Mouse (Mus musculus): ENCODE results near the gene Slc35e3. TPM values are rescaled to one million over a fixed set of nuclear protein-coding genes. Genes with fewer than 3 reads are reported as not detected.
A peak's percentile ranks its signal among the peaks of the same experiment; 100 is the strongest.
"Not testable (repeated sequence)": the region's sequence is repeated elsewhere in the genome, so short reads cannot be mapped to it uniquely, and the experiment has no call there.

Slc35e3 gene
- polyA plus RNA-seq, 1 experiment from 2014 or later, result 34.4 TPM

- Histone ChIP-seq H3K9ac (no peak overlapping the region), H3K4me1 (peaks cover 25% of the 10 kb centered on the region), H3K27me3 (replicated peaks) (no peaks in the 10 kb centered on the region), H3K4me3 (peak overlapping the region; percentile 99), H3K9me3 (no peaks in the 10 kb centered on the region), H3K4me2 (peak overlapping the region; percentile 61), H3K27ac (no peak overlapping the region), H3K36me3 (replicated peaks) (peaks cover 23% of the 10 kb centered on the region; the same call in 1 of the 2 replicates)
- no peak for ATAC-seq (replicated peaks)
- 86% methylated on average over 9 of the region's 9 CpGs for WGBS
These were observed 37.3 kb downstream of the Slc35e3 start for GRCm38 (mm10) chr10:117708856-117709255.

- Histone ChIP-seq H3K27ac (no peak overlapping the region), H3K9me3 (no peaks in the 10 kb centered on the region), H3K36me3 (replicated peaks) (peaks cover 26% of the 10 kb centered on the region), H3K9ac (no peak overlapping the region), H3K27me3 (replicated peaks) (no peaks in the 10 kb centered on the region), H3K4me1 (peaks cover 25% of the 10 kb centered on the region), H3K4me3 (no peak overlapping the region; the same call in 1 of the 2 replicates), H3K4me2 (no peak overlapping the region)
- no peak for ATAC-seq (replicated peaks)
- 93% methylated on average over 2 of the region's 2 CpGs for WGBS
These were observed 37.8 kb downstream of the Slc35e3 start for GRCm38 (mm10) chr10:117708376-117708775.

GRCm38 (mm10) chr10:117707114-117707838, 38.9 kb downstream of the Slc35e3 start:
- ATAC-seq (replicated peaks), result no peak
- no peaks in the 10 kb centered on the region for H3K27me3 ChIP-seq (replicated peaks)
- no peak overlapping the region for H3K4me2 ChIP-seq
- WGBS, result 94% methylated on average over 2 of the region's 2 CpGs
- no peak overlapping the region for H3K9ac ChIP-seq
- peaks cover 25% of the 10 kb centered on the region for H3K4me1 ChIP-seq
- peaks cover 32% of the 10 kb centered on the region for H3K36me3 ChIP-seq (replicated peaks)
- no peaks in the 10 kb centered on the region for H3K9me3 ChIP-seq
- no peak overlapping the region for H3K27ac ChIP-seq
- H3K4me3 ChIP-seq, result no peak overlapping the region

GRCm38 (mm10) chr10:117706440-117706839, 39.7 kb downstream of the Slc35e3 start:
- peaks cover 39% of the 10 kb centered on the region for H3K36me3 ChIP-seq (replicated peaks)
- no peak for ATAC-seq (replicated peaks)

GRCm38 (mm10) chr10:117705806-117706205, 40.4 kb downstream of the Slc35e3 start:
- Histone ChIP-seq H3K36me3 (replicated peaks) (peaks cover 42% of the 10 kb centered on the region), H3K9me3 (no peaks in the 10 kb centered on the region), H3K4me1 (peaks cover 19% of the 10 kb centered on the region), H3K4me3 (no peak overlapping the region), H3K27ac (no peak overlapping the region), H3K9ac (no peak overlapping the region), H3K27me3 (replicated peaks) (no peaks in the 10 kb centered on the region), H3K4me2 (no peak overlapping the region)
- ATAC-seq (replicated peaks), result no peak

More at GRCm38 (mm10) chr10:117706440-117706839, 39.7 kb downstream of the Slc35e3 start:
- Histone ChIP-seq H3K27ac (no peak overlapping the region), H3K4me2 (no peak overlapping the region), H3K4me3 (no peak overlapping the region), H3K9ac (no peak overlapping the region), H3K9me3 (no peaks in the 10 kb centered on the region), H3K27me3 (replicated peaks) (no peaks in the 10 kb centered on the region), H3K4me1 (peaks cover 24% of the 10 kb centered on the region)
- WGBS, result 82% methylated on average over 6 of the region's 6 CpGs

GRCm38 (mm10) chr10:117704964-117705335, 41.2 kb downstream of the Slc35e3 start:
- no peak overlapping the region for H3K4me2 ChIP-seq
- no peak for ATAC-seq (replicated peaks)
- peaks cover 49% of the 10 kb centered on the region for H3K36me3 ChIP-seq (replicated peaks)
- H3K27me3 ChIP-seq (replicated peaks), result no peaks in the 10 kb centered on the region
- 96% methylated on average over 6 of the region's 6 CpGs for WGBS
- H3K9ac ChIP-seq, result no peak overlapping the region
- no peak overlapping the region for H3K4me3 ChIP-seq
- H3K27ac ChIP-seq, result no peak overlapping the region
- H3K4me1 ChIP-seq, result peaks cover 19% of the 10 kb centered on the region
- no peaks in the 10 kb centered on the region for H3K9me3 ChIP-seq

GRCm38 (mm10) chr10:117704314-117704963, 41.7 kb downstream of the Slc35e3 start:
- not testable (repeated sequence) for H3K27ac ChIP-seq; H3K27me3 ChIP-seq (replicated peaks); H3K9me3 ChIP-seq; H3K4me3 ChIP-seq; ATAC-seq (replicated peaks); H3K9ac ChIP-seq; H3K4me2 ChIP-seq
- Histone ChIP-seq H3K4me1 (peaks cover 18% of the 10 kb centered on the region), H3K36me3 (replicated peaks) (peaks cover 54% of the 10 kb centered on the region)
- 99% methylated on average over 6 of the region's 6 CpGs for WGBS

- H3K27me3 ChIP-seq (replicated peaks), result no peaks in the 10 kb centered on the region
- WGBS, result 92% methylated on average over 3 of the region's 3 CpGs
- no peak overlapping the region for H3K9ac ChIP-seq
- peaks cover 62% of the 10 kb centered on the region for H3K36me3 ChIP-seq (replicated peaks)
- no peak overlapping the region for H3K4me3 ChIP-seq
- H3K9me3 ChIP-seq, result no peaks in the 10 kb centered on the region
- ATAC-seq (replicated peaks), result no peak
- H3K27ac ChIP-seq, result no peak overlapping the region
- no peak overlapping the region for H3K4me2 ChIP-seq
- peaks cover 9% of the 10 kb centered on the region for H3K4me1 ChIP-seq
These were observed 42.7 kb downstream of the Slc35e3 start for GRCm38 (mm10) chr10:117703506-117703905.

GRCm38 (mm10) chr10:117702024-117702833, 43.9 kb downstream of the Slc35e3 start:
- Histone ChIP-seq H3K4me1 (peaks cover 9% of the 10 kb centered on the region), H3K9me3 (no peaks in the 10 kb centered on the region), H3K27ac (no peak overlapping the region), H3K4me2 (no peak overlapping the region), H3K27me3 (replicated peaks) (no peaks in the 10 kb centered on the region), H3K4me3 (no peak overlapping the region), H3K9ac (no peak overlapping the region), H3K36me3 (replicated peaks) (peaks cover 67% of the 10 kb centered on the region)
- no peak for ATAC-seq (replicated peaks)
- 94% methylated on average over 6 of the region's 6 CpGs for WGBS

- Histone ChIP-seq H3K9ac (no peak overlapping the region), H3K9me3 (no peaks in the 10 kb centered on the region), H3K27ac (no peak overlapping the region), H3K4me2 (no peak overlapping the region), H3K27me3 (replicated peaks) (no peaks in the 10 kb centered on the region), H3K4me3 (no peak overlapping the region), H3K4me1 (peaks cover 1% of the 10 kb centered on the region), H3K36me3 (replicated peaks) (peaks cover 69% of the 10 kb centered on the region)
- ATAC-seq (replicated peaks), result no peak
- WGBS, result 97% methylated on average over 6 of the region's 6 CpGs
These were observed 44.9 kb downstream of the Slc35e3 start for GRCm38 (mm10) chr10:117701034-117701829.

- no peaks in the 10 kb centered on the region for H3K9me3 ChIP-seq
- H3K27me3 ChIP-seq (replicated peaks), result no peaks in the 10 kb centered on the region
- no peak overlapping the region for H3K27ac ChIP-seq
- H3K36me3 ChIP-seq (replicated peaks), result peaks cover 76% of the 10 kb centered on the region
- ATAC-seq (replicated peaks), result no peak
- no peaks in the 10 kb centered on the region for H3K4me1 ChIP-seq
- H3K9ac ChIP-seq, result no peak overlapping the region
- WGBS, result 94% methylated on average over 1 of the region's 1 CpGs
- H3K4me2 ChIP-seq, result no peak overlapping the region
- no peak overlapping the region for H3K4me3 ChIP-seq
These were observed 45.7 kb downstream of the Slc35e3 start for GRCm38 (mm10) chr10:117700450-117700849.

GRCm38 (mm10) chr10:117699914-117700313, 46.3 kb downstream of the Slc35e3 start:
- H3K9ac ChIP-seq, result no peak overlapping the region
- no peaks in the 10 kb centered on the region for H3K4me1 ChIP-seq
- no peaks in the 10 kb centered on the region for H3K27me3 ChIP-seq (replicated peaks)
- no peaks in the 10 kb centered on the region for H3K9me3 ChIP-seq
- H3K4me3 ChIP-seq, result no peak overlapping the region
- H3K4me2 ChIP-seq, result no peak overlapping the region
- no peak overlapping the region for H3K27ac ChIP-seq
- WGBS, result 97% methylated on average over 4 of the region's 4 CpGs
- ATAC-seq (replicated peaks), result no peak
- peaks cover 75% of the 10 kb centered on the region for H3K36me3 ChIP-seq (replicated peaks)

Measured in midbrain, embryonic 15.5 days (tissue).